Mouse (Mus musculus) c-Kit-positive CD71-positive TER-119-negative erythroid progenitor cells, embryonic 14.5 days (primary cell): ENCODE measurements around the gene Scarf1.

ENCODE experiments used
- DNase-seq: peaks from one replicate; pipeline ENCODE4 v3.0.0-alpha.2; 2013; ENCODE audit warnings: low read depth

Scarf1 gene

GRCm38 (mm10) chr11:75563851-75564548, 50.7 kb downstream of the Scarf1 start:
- no peak for DNase-seq

- DNase-seq: no peak
Measured at GRCm38 (mm10) chr11:75565849-75566248, 52.5 kb downstream of the Scarf1 start.

- DNase-seq: no peak
Measured at GRCm38 (mm10) chr11:75566276-75567196, 53.2 kb downstream of the Scarf1 start.

- no peak for DNase-seq
Measured at GRCm38 (mm10) chr11:75567346-75568114, 54.2 kb downstream of the Scarf1 start.

- no peak for DNase-seq
Measured at GRCm38 (mm10) chr11:75568115-75568511, 54.8 kb downstream of the Scarf1 start.

GRCm38 (mm10) chr11:75568962-75569361, 55.6 kb downstream of the Scarf1 start:
- DNase-seq: no peak

GRCm38 (mm10) chr11:75570375-75571125, 57.2 kb downstream of the Scarf1 start:
- no peak for DNase-seq

- DNase-seq: no peak
Measured at GRCm38 (mm10) chr11:75571126-75571990, 58.0 kb downstream of the Scarf1 start.

- DNase-seq: no peak
Measured at GRCm38 (mm10) chr11:75572301-75572791, 59.0 kb downstream of the Scarf1 start.

- DNase-seq: peak; percentile 92
Measured at GRCm38 (mm10) chr11:75572854-75573650, 59.7 kb downstream of the Scarf1 start.

- DNase-seq: no peak
Measured at GRCm38 (mm10) chr11:75574378-75575123, 61.2 kb downstream of the Scarf1 start.

- DNase-seq: no peak
Measured at GRCm38 (mm10) chr11:75575560-75576123, 62.3 kb downstream of the Scarf1 start.
